9 mouse cellular contexts compared by ENCODE assay signal in genomic region chr12:44601410-44602149, GRCm38 (mm10).
A peak's percentile ranks its signal among the peaks of the same experiment; 100 is the strongest.
DNase-seq lines count a peak whose midpoint lies in the region; ATAC-seq and TF ChIP-seq lines count a peak whose summit lies in the region.
"Had no signal": no experiment of that assay in that cellular context is flagged by ENCODE, and none has a peak within 500 bp of the region (broad histone marks: within the 10 kb centered on the region; RNA-seq: fewer than 3 reads in every experiment).

No protein-coding gene starts in this region.

- no peak overlapping the region for H3K27ac ChIP-seq in gastrocnemius, adult 2 months
- H3K27ac ChIP-seq in limb, embryonic 14.5 days (replicated peaks; ENCODE audit: low read depth, low read length): no peak overlapping the region
- no peak overlapping the region for H3K27ac ChIP-seq in neural tube, embryonic 12.5 days

- no peak for ATAC-seq in limb, embryonic 14.5 days (ENCODE audit: low FRiP score, low read depth)
- ATAC-seq in neural tube, embryonic 12.5 days (ENCODE audit: low FRiP score, low read depth): peak; percentile 57

- peak; percentile 91 for TF ChIP-seq CTCF in gastrocnemius, adult 2 months (IDR thresholded peaks at IDR 0.05)

- no peaks in the 10 kb centered on the region for H3K36me3 ChIP-seq in limb, embryonic 14.5 days (ENCODE audit: control insufficient read depth, insufficient read depth, low read length)
- peaks cover 11% of the 10 kb centered on the region; the same call in 1 of the 2 replicates for H3K36me3 ChIP-seq in neural tube, embryonic 12.5 days

- intact Hi-C loops in gastrocnemius, adult 2 months (cut with DNase I): loop anchor here (10.0 kb wide), 1 partner anchor 583 kb away; no protein-coding TSS in a partner anchor

- no peak overlapping the region for H3K4me3 ChIP-seq in gastrocnemius, adult 2 months
- no peak overlapping the region for H3K4me3 ChIP-seq in limb, embryonic 14.5 days (replicated peaks; ENCODE audit: low read length)
- no peak overlapping the region for H3K4me3 ChIP-seq in neural tube, embryonic 12.5 days
- H3K4me3 ChIP-seq: erythroblast, embryonic 14.5 days had no signal

- no peak overlapping the region for H3K9ac ChIP-seq in limb, embryonic 14.5 days (ENCODE audit: low read depth, low read length, severe bottlenecking)
- H3K9ac ChIP-seq in neural tube, embryonic 12.5 days: no peak overlapping the region

- 40% methylated on average over 16 of the region's 16 CpGs for WGBS in limb, embryonic 14.5 days
- WGBS in neural tube, embryonic 12.5 days: 39% methylated on average over 16 of the region's 16 CpGs

- no peak for TF ChIP-seq POLR2A in limb, embryonic 14.5 days (IDR thresholded peaks at IDR 0.05; ENCODE audit: borderline replicate concordance, extremely low read depth, insufficient read depth, insufficient read length)

- no peaks in the 10 kb centered on the region for H3K4me1 ChIP-seq in limb, embryonic 14.5 days (ENCODE audit: control insufficient read depth, insufficient read depth, low read length)
- no peaks in the 10 kb centered on the region for H3K4me1 ChIP-seq in neural tube, embryonic 12.5 days

- no peak overlapping the region for H3K4me2 ChIP-seq in limb, embryonic 14.5 days (replicated peaks; ENCODE audit: low read depth, low read length, severe bottlenecking)
- no peak overlapping the region for H3K4me2 ChIP-seq in neural tube, embryonic 12.5 days (replicated peaks)

- no peaks in the 10 kb centered on the region for H3K9me3 ChIP-seq in limb, embryonic 14.5 days (ENCODE audit: control insufficient read depth, low read length)
- H3K9me3 ChIP-seq in neural tube, embryonic 12.5 days: no peaks in the 10 kb centered on the region

- peak; percentile 11 for DNase-seq in 3134 (ENCODE audit: extremely low read depth, insufficient read length, low spot score)
- peak; percentile 71 for DNase-seq in R1 (ENCODE audit: low read depth, low spot score)
- DNase-seq in cerebellum, postnatal 14 days: peak; percentile 86 to 91
- peak; percentile 67 for DNase-seq in gastrocnemius, adult 2 months
- peak; percentile 30 for DNase-seq in kidney, adult 11 months
- DNase-seq in limb, embryonic 14.5 days (ENCODE audit: low spot score): peak; percentile 38
- peak; percentile 27 for DNase-seq in thymus, postnatal 25 days

- H3K27me3 ChIP-seq in limb, embryonic 14.5 days (ENCODE audit: control insufficient read depth, insufficient read depth, low read length): no peaks in the 10 kb centered on the region
- H3K27me3 ChIP-seq in neural tube, embryonic 12.5 days (replicated peaks): no peaks in the 10 kb centered on the region

Comparison
In these comparisons a context has a peak if more than half of its experiments do, and no peak if none do; other contexts are left out.
1. DNase-seq: peak in every context shown above with its lines; median percentile 88 in cerebellum, postnatal 14 days; 71 in R1; 67 in gastrocnemius, adult 2 months; 38 in limb, embryonic 14.5 days; 30 in kidney, adult 11 months; 27 in thymus, postnatal 25 days; 11 in 3134.